Mouse (Mus musculus) ES-E14 (cell line): ENCODE measurements around the gene Acsf2.

Experiments
- HCFC1 ChIP-seq: IDR thresholded peaks from 2 replicates; pipeline ENCODE4 v1.6.1; 2012; ENCODE audit warnings: low read length, inconsistent platforms, borderline replicate concordance; ENCODE audit not compliant: insufficient read depth
- MAFK ChIP-seq: IDR thresholded peaks from 2 replicates; pipeline ENCODE4 v1.6.1; 2014; ENCODE audit warnings: mild to moderate bottlenecking, low read depth, low read length, inconsistent platforms; ENCODE audit not compliant: insufficient read depth
- ZNF384 ChIP-seq: IDR thresholded peaks from 2 replicates; pipeline ENCODE4 v1.6.1; 2012; ENCODE audit warnings: low read depth, low read length, inconsistent platforms

- TF ChIP-seq HCFC1 (no peak), MAFK (no peak), ZNF384 (no peak)
Measured at GRCm38 (mm10) chr11:94521219-94521843, 80.3 kb downstream of the Acsf2 start, which contains the start of gene Mycbpap.
